In the genomic region with DNA sequence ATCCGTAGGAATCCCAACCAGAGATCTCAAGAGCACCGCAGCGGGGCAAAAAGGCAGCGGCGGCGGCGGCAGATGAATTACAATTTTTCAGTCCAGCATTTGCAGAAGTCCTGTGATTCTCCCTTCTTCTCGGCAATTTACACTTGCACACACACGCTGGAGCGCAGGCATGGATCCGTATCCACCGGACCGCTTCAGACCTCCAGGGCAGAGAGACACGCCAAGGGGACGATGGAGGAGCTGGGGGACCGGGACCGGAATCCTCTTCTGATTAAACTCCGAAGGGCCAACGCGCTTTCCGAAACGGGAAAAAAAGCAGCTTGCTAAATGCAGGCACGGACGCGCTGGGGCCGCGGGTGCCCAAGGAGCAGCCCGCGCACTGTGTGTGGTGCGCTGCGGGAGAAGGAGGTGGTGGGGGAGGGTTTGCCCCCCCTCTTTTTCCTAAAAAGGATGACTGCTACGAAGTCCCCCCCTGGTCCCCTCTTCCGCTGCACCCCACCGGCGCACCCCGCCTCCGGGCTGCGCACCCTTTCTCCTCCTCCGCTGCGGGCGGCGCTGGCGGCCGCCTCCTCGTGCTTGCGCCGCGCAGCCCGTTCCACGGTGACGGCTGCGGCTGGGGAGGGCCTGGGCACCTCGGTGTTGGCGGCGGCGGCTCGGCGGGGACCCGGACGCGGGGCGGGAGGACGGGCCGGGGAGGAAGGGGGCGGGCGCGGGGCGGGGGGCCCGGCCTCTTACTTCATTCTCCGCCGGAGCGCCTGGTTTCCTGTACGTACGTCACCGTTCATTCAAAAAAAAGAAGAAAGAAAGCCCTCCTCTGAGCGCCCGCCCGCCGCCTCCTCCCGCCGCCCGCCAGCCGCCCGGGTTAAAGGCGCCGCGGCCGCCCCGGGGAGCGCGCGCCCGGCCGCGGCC, we compare ENCODE assay signal across 1 mouse cellular context.
TF ChIP-seq lines count a peak whose summit lies in the region.

A gene (minus strand): TSS at position 654 of the 909 bp plus-strand sequence.

TF ChIP-seq in C2C12, 6 proteins besides CTCF, POLR2A, EP300 and RAD21 (continued from another document):
- TF ChIP-seq FOSL1 (IDR thresholded peaks at IDR 0.05; ENCODE audit: insufficient read depth, low read length, poor library complexity, severe bottlenecking) (no peak), MYOD1 (IDR thresholded peaks at IDR 0.05; ENCODE audit: control insufficient read depth, insufficient read length, low read depth) (no peak)
